Mouse (Mus musculus): Measurements from ENCODE around the gene Cd44.

- TF ChIP-seq TCF3 (IDR thresholded peaks at IDR 0.05; ENCODE audit: insufficient read length, low read depth) = no peak
- no peak for TF ChIP-seq POLR2A (IDR thresholded peaks at IDR 0.05; ENCODE audit: insufficient read length, low read depth)
- TF ChIP-seq USF1 (IDR thresholded peaks at IDR 0.05; ENCODE audit: low read depth) = no peak
- TF ChIP-seq CEBPB (IDR thresholded peaks at IDR 0.05; ENCODE audit: insufficient read depth, poor library complexity, severe bottlenecking) = no peak
- no peak for TF ChIP-seq E2F4 (IDR thresholded peaks at IDR 0.05; ENCODE audit: insufficient read depth)
- no peak for TF ChIP-seq REST (IDR thresholded peaks at IDR 0.05; ENCODE audit: insufficient read depth, insufficient read length)
Measured at GRCm38 (mm10) chr2:102882004-102882588, 19.4 kb downstream of the Cd44 start.

Measured in myocyte (in vitro differentiated cells).